Comparison of ENCODE assay signal across 29 mouse cellular contexts in genomic region chr1:35972190-35972584, GRCm38 (mm10).
DNase-seq lines count a peak whose midpoint lies in the region; ATAC-seq and TF ChIP-seq lines count a peak whose summit lies in the region.
"Had no signal": no experiment of that assay in that cellular context is flagged by ENCODE, and none has a peak within 500 bp of the region (broad histone marks: within the 10 kb centered on the region; RNA-seq: fewer than 3 reads in every experiment).

No protein-coding gene starts in this region.

- no peak overlapping the region for H3K4me2 ChIP-seq in stomach, embryonic 14.5 days (replicated peaks; ENCODE audit: low read depth, low read length)
- H3K4me2 ChIP-seq in stomach, postnatal 0 days (replicated peaks; ENCODE audit: low read depth): no peak overlapping the region
- no peak overlapping the region for H3K4me2 ChIP-seq in stomach, embryonic 16.5 days (ENCODE audit: low read depth, low read length)
- H3K4me2 ChIP-seq: embryonic facial prominence, embryonic 13.5 days; heart, embryonic 15.5 days; hindbrain, embryonic 12.5 days; intestine, embryonic 15.5 days; liver, embryonic 13.5 days; midbrain, embryonic 15.5 days had no signal

- H3K4me1 ChIP-seq in stomach, embryonic 14.5 days (ENCODE audit: control insufficient read depth, insufficient read depth, low read length): peaks cover 15% of the 10 kb centered on the region; the same call in 1 of the 2 replicates
- no peaks in the 10 kb centered on the region for H3K4me1 ChIP-seq in stomach, postnatal 0 days (replicated peaks; ENCODE audit: control insufficient read depth, insufficient read depth)
- peaks cover 14% of the 10 kb centered on the region; the same call in 1 of the 2 replicates for H3K4me1 ChIP-seq in stomach, embryonic 16.5 days (ENCODE audit: control insufficient read depth, insufficient read depth, low read length)
- H3K4me1 ChIP-seq: hindbrain, embryonic 12.5 days; midbrain, embryonic 15.5 days had no signal

- DNase-seq in kidney, postnatal 10 days: peak; percentile 36
- no peak for DNase-seq in kidney, postnatal 14 days
- DNase-seq in stomach, postnatal 0 days (ENCODE audit: low spot score): no peak
- DNase-seq in ovary, postnatal 36 days (ENCODE audit: low spot score): no peak
- DNase-seq in lung, postnatal 36 days: no peak
- DNase-seq: adrenal gland, adult 8-10 months; B cell, adult 2 months; cerebellum, adult 11 months; cerebellum, adult 9-10 months; cerebellum, postnatal 36 days; forebrain, postnatal 0 days; kidney, adult 8-10 months; liver, embryonic 13.5 days; lung, adult 2 months; lung, postnatal 14 days; right cerebral cortex, adult 18-20 months; right cerebral cortex, postnatal 4 days had no signal

- 22% methylated on average over 5 of the region's 5 CpGs for WGBS in stomach, embryonic 14.5 days
- 47% methylated on average over 5 of the region's 5 CpGs for WGBS in stomach, postnatal 0 days
- 29% methylated on average over 5 of the region's 5 CpGs for WGBS in stomach, embryonic 16.5 days

- peak; percentile 42; the same call in 1 of the 2 replicates for ATAC-seq in stomach, embryonic 14.5 days (ENCODE audit: insufficient number of reproducible peaks, insufficient read depth, low FRiP score, low read depth)
- ATAC-seq in stomach, postnatal 0 days (ENCODE audit: low FRiP score, low TSS enrichment): no peak
- peak; percentile 23 to 41; a peak in 1 of 4 replicates for ATAC-seq in hematopoietic stem cell, adult 5-6 weeks (replicated peaks in 1 of 2; ENCODE audit: insufficient read depth in 1 of 2, low FRiP score in 2 of 2, low TSS enrichment in 1 of 2, low read depth in 1 of 2, poor library complexity in 2 of 2, severe bottlenecking in 2 of 2)
- 0 out of 2 replicates have a peak, but pooled peaks have one; percentile 26 for ATAC-seq in stomach, embryonic 16.5 days (ENCODE audit: insufficient read depth, low FRiP score)
- ATAC-seq: forebrain, postnatal 0 days; hindbrain, postnatal 0 days; intestine, embryonic 15.5 days; midbrain, embryonic 15.5 days had no signal

- H3K27ac ChIP-seq in stomach, embryonic 14.5 days (ENCODE audit: low read length): no peak overlapping the region; the same call in 1 of the 2 replicates
- no peak overlapping the region for H3K27ac ChIP-seq in stomach, postnatal 0 days (replicated peaks)
- no peak overlapping the region for H3K27ac ChIP-seq in stomach, embryonic 16.5 days (ENCODE audit: low read length)
- H3K27ac ChIP-seq: embryonic facial prominence, embryonic 13.5 days; heart, embryonic 10.5 days; heart, embryonic 15.5 days; hindbrain, embryonic 12.5 days; hindbrain, postnatal 0 days; intestine, embryonic 15.5 days; left cerebral cortex, adult 2 months; liver, embryonic 13.5 days; midbrain, embryonic 15.5 days had no signal

- H3K9me3 ChIP-seq in stomach, embryonic 14.5 days (ENCODE audit: control insufficient read depth, low read depth, low read length): no peaks in the 10 kb centered on the region
- no peaks in the 10 kb centered on the region for H3K9me3 ChIP-seq in stomach, postnatal 0 days (ENCODE audit: control insufficient read depth, low read length)
- H3K9me3 ChIP-seq in stomach, embryonic 16.5 days (replicated peaks; ENCODE audit: control insufficient read depth, low read length): no peaks in the 10 kb centered on the region
- H3K9me3 ChIP-seq: heart, embryonic 10.5 days; heart, embryonic 15.5 days; hindbrain, embryonic 12.5 days; intestine, embryonic 15.5 days; liver, embryonic 13.5 days; midbrain, embryonic 15.5 days had no signal

- no peak overlapping the region for H3K9ac ChIP-seq in stomach, embryonic 14.5 days (replicated peaks; ENCODE audit: low read depth, low read length)
- H3K9ac ChIP-seq in stomach, postnatal 0 days (ENCODE audit: low read length): no peak overlapping the region
- H3K9ac ChIP-seq in stomach, embryonic 16.5 days (ENCODE audit: low read length): no peak overlapping the region
- H3K9ac ChIP-seq: embryonic facial prominence, embryonic 13.5 days; forebrain, postnatal 0 days; heart, embryonic 15.5 days; hindbrain, embryonic 12.5 days; intestine, embryonic 15.5 days; liver, embryonic 13.5 days; midbrain, embryonic 15.5 days had no signal

- no peak for TF ChIP-seq CTCF in stomach, postnatal 0 days (IDR thresholded peaks at IDR 0.05; ENCODE audit: low read depth)

- no peaks in the 10 kb centered on the region for H3K27me3 ChIP-seq in stomach, embryonic 14.5 days (ENCODE audit: control insufficient read depth, insufficient read depth, low read length)
- H3K27me3 ChIP-seq in stomach, postnatal 0 days (ENCODE audit: control insufficient read depth, insufficient read depth, low read length): no peaks in the 10 kb centered on the region
- no peaks in the 10 kb centered on the region for H3K27me3 ChIP-seq in stomach, embryonic 16.5 days (ENCODE audit: control insufficient read depth, insufficient read depth, low read length)
- H3K27me3 ChIP-seq: embryonic facial prominence, embryonic 13.5 days; heart, embryonic 15.5 days; hindbrain, embryonic 12.5 days; intestine, embryonic 15.5 days; liver, embryonic 13.5 days; megakaryocyte, embryonic 14.5 days; midbrain, embryonic 15.5 days had no signal

- TF ChIP-seq EP300 in stomach, postnatal 0 days (optimal IDR thresholded peaks at IDR 0.05): no peak

- H3K36me3 ChIP-seq in stomach, embryonic 14.5 days (ENCODE audit: control insufficient read depth, insufficient read depth, low read length): no peaks in the 10 kb centered on the region
- no peaks in the 10 kb centered on the region for H3K36me3 ChIP-seq in stomach, postnatal 0 days (ENCODE audit: control insufficient read depth, insufficient read depth, low read length)
- H3K36me3 ChIP-seq in stomach, embryonic 16.5 days (ENCODE audit: control insufficient read depth, insufficient read depth, low read length): no peaks in the 10 kb centered on the region
- H3K36me3 ChIP-seq: embryonic facial prominence, embryonic 13.5 days; heart, embryonic 10.5 days; heart, embryonic 15.5 days; hindbrain, embryonic 12.5 days; intestine, embryonic 15.5 days; liver, embryonic 13.5 days; midbrain, embryonic 15.5 days had no signal

- H3K4me3 ChIP-seq in stomach, embryonic 14.5 days (ENCODE audit: low read depth, low read length): no peak overlapping the region
- H3K4me3 ChIP-seq in stomach, postnatal 0 days (ENCODE audit: low read depth, low read length): no peak overlapping the region
- no peak overlapping the region for H3K4me3 ChIP-seq in stomach, embryonic 16.5 days (replicated peaks; ENCODE audit: low read length)
- H3K4me3 ChIP-seq: embryonic facial prominence, embryonic 13.5 days; heart, embryonic 10.5 days; heart, embryonic 15.5 days; hindbrain, embryonic 12.5 days; intestine, embryonic 15.5 days; left cerebral cortex, adult 2 months; liver, embryonic 13.5 days; megakaryocyte, embryonic 14.5 days; midbrain, embryonic 15.5 days had no signal
